Mouse (Mus musculus): ENCODE data around the gene Gm42688. TPM values are rescaled to one million over a fixed set of nuclear protein-coding genes. Genes with fewer than 3 reads are reported as not detected.
"Not testable (repeated sequence)": the region's sequence is repeated elsewhere in the genome, so short reads cannot be mapped to it uniquely, and the experiment has no call there.

Gene Gm42688
- polyA plus RNA-seq, 1 experiment from 2014 or later: 1.9 TPM

DNA sequence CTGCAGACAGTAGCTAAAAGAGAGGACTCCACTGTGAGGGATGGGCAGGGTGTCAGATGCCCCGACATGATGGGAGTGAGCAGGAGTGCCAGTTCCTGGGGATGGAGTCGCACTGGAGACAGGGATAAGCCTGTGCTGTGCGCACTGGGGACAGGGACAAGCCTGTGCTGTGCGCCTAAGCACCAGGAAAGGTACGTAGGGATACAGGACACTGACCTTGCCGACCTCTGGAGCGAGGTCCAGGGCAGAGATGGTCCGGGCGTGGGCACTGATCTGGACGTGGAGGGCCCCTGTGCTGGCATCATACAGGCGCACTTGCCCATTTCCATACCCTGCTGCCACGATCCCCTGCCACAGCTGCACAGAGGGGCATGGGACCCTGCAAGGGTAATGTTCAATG is 51.6 kb downstream of the Gm42688 start:
- DNase-seq (ENCODE audit: low spot score) (no peak), ATAC-seq (no peak)
- 87% methylated on average over 12 of the region's 12 CpGs for WGBS
- H3K27ac ChIP-seq (ENCODE audit: low read length): no peak overlapping the region
- no peak overlapping the region for H3K4me3 ChIP-seq (ENCODE audit: low read depth, low read length)
- no peaks in the 10 kb centered on the region; the same call in 1 of the 2 replicates for H3K36me3 ChIP-seq (ENCODE audit: insufficient read depth, low read length)
- no peak overlapping the region for H3K4me2 ChIP-seq (replicated peaks; ENCODE audit: low read depth, low read length)
- TF ChIP-seq CTCF (IDR thresholded peaks at IDR 0.05) (no peak), EP300 (IDR thresholded peaks at IDR 0.05) (no peak)
- 0 out of 2 replicates have a peak, but pooled peaks cover 2% of the 10 kb centered on the region for H3K4me1 ChIP-seq (ENCODE audit: insufficient read depth, low read depth, low read length)
- no peaks in the 10 kb centered on the region for H3K27me3 ChIP-seq (replicated peaks; ENCODE audit: insufficient read depth, low read length)
- H3K9ac ChIP-seq (replicated peaks; ENCODE audit: low read depth): no peak overlapping the region
- H3K9me3 ChIP-seq (ENCODE audit: low read length): no peaks in the 10 kb centered on the region

DNA sequence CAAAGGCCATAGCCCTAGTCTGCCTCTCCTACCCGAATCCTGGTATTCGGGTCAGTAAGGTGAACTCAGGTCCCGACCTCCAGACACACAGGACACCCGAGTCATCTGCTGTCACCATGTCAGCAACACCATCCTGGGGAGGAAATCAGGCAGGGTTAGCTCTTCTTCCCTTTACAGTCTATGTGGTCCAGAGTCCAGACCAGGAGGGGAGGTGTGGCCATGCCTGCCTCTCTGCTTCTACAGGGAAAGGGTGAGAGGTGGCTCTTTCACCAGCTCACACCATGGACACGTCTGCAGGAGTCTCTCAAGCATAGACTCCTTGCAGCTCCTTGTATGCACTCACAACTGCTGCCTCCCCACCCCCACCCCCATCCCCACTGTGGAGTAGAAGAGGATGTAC is 52.1 kb downstream of the Gm42688 start:
- H3K27me3 ChIP-seq (replicated peaks; ENCODE audit: insufficient read depth, low read length): no peaks in the 10 kb centered on the region
- no peak overlapping the region for H3K27ac ChIP-seq (ENCODE audit: low read length)
- no peak overlapping the region for H3K4me3 ChIP-seq (ENCODE audit: low read depth, low read length)
- DNase-seq (ENCODE audit: low spot score): no peak
- no peak for TF ChIP-seq CTCF (IDR thresholded peaks at IDR 0.05)
- TF ChIP-seq EP300 (IDR thresholded peaks at IDR 0.05): no peak
- H3K9me3 ChIP-seq (ENCODE audit: low read length): no peaks in the 10 kb centered on the region
- H3K4me2 ChIP-seq (replicated peaks; ENCODE audit: low read depth, low read length): no peak overlapping the region
- H3K4me1 ChIP-seq (ENCODE audit: insufficient read depth, low read depth, low read length): 0 out of 2 replicates have a peak, but pooled peaks cover 2% of the 10 kb centered on the region
- ATAC-seq: no peak
- 56% methylated on average over 5 of the region's 5 CpGs for WGBS
- H3K9ac ChIP-seq (replicated peaks; ENCODE audit: low read depth): no peak overlapping the region
- no peaks in the 10 kb centered on the region for H3K36me3 ChIP-seq (ENCODE audit: insufficient read depth, low read length)

DNA sequence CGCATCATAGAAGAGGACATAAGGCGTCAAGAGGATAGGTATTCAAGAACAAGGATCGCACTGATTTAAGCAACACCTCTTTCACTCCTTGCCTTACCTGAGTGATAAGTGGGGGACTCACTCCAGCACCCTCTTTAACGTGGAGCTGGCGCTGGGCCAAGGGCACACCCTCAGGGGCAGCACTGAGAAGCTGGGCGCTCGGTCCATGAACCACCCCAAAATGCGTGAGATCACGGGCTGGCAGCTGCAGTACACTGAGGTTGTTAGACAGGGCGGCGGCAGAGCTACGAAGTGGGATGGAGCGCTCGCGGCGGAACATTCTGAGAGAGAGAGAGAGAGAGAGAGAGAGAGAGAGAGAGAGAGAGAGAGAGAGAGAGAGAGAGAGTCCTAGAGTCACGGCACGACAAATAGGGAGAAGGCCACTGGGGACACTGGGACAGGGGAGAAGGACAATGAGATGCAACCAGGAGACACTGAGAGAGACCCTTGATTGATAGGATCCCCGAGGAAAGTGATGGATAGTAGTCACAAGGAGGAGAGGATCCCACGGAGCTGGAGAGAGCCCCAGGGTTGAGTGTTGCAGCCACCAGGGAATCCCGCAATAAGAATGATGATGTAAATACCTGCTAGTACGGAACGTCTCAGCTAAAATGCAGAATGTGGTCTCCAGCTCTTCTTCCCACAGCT is 54.3 kb downstream of the Gm42688 start:
- Histone ChIP-seq H3K36me3 (ENCODE audit: insufficient read depth, low read length) (no peaks in the 10 kb centered on the region), H3K4me3 (ENCODE audit: low read depth, low read length) (peak overlapping the region; percentile 37), H3K9ac (replicated peaks; ENCODE audit: low read depth) (no peak overlapping the region; the same call in 1 of the 2 replicates), H3K4me2 (replicated peaks; ENCODE audit: low read depth, low read length) (peak overlapping the region; percentile 72), H3K27me3 (replicated peaks; ENCODE audit: insufficient read depth, low read length) (no peaks in the 10 kb centered on the region), H3K27ac (ENCODE audit: low read length) (no peak overlapping the region), H3K9me3 (ENCODE audit: low read length) (no peaks in the 10 kb centered on the region), H3K4me1 (ENCODE audit: insufficient read depth, low read depth, low read length) (0 out of 2 replicates have a peak, but pooled peaks cover 2% of the 10 kb centered on the region)
- WGBS: 7% methylated on average over 23 of the region's 23 CpGs
- ATAC-seq (no peak), DNase-seq (ENCODE audit: low spot score) (no peak)
- TF ChIP-seq CTCF (IDR thresholded peaks at IDR 0.05) (no peak), EP300 (IDR thresholded peaks at IDR 0.05) (no peak)

DNA sequence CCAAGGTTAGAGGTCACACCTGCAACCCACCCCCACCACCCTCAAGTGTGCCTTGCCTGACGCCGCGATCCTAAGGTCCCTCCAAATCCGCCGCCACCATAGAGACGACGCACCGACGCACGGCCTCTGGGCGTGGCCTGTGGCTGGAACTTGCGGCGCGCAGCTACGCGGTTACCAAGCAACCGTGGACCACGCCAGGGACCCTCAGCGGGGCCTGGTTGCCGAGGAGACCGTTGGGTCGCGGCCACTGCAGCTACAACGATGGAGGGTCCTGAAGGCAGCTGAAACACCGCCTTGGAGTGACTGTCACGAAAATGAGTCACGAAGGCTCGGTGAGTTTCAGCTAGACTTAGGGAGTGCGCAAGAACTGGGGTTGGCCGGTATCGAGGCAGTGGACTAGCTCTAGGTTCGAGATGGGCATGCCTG is 54.9 kb downstream of the Gm42688 start, which contains the start of the genes Wdr54 and 1700003E16Rik:
Gene Wdr54, minus strand, starts transcription at position 139 of the 426 bp plus-strand sequence.
Gene 1700003E16Rik, plus strand, starts transcription at position 146 of the 426 bp plus-strand sequence.
- Histone ChIP-seq H3K4me3 (ENCODE audit: low read depth, low read length) (peak within 1 kb of the TSS; percentile 37), H3K4me1 (ENCODE audit: insufficient read depth, low read depth, low read length) (0 out of 2 replicates have a peak, but pooled peaks cover 2% of the 10 kb centered on the region), H3K27ac (ENCODE audit: low read length) (no peak within 1 kb of the TSS), H3K9ac (replicated peaks; ENCODE audit: low read depth) (no peak within 1 kb of the TSS; the same call in 1 of the 2 replicates), H3K4me2 (replicated peaks; ENCODE audit: low read depth, low read length) (peak within 1 kb of the TSS; percentile 72), H3K36me3 (ENCODE audit: insufficient read depth, low read length) (no peaks in the 10 kb centered on the region), H3K9me3 (ENCODE audit: low read length) (no peaks in the 10 kb centered on the region), H3K27me3 (replicated peaks; ENCODE audit: insufficient read depth, low read length) (0 out of 2 replicates have a peak, but pooled peaks cover 1% of the 10 kb centered on the region)
- TF ChIP-seq CTCF (IDR thresholded peaks at IDR 0.05): no peak
- 1% methylated on average over 32 of the region's 32 CpGs for WGBS
- DNase-seq (ENCODE audit: low spot score) (peak; percentile 40), ATAC-seq (peak; percentile 71)

DNA sequence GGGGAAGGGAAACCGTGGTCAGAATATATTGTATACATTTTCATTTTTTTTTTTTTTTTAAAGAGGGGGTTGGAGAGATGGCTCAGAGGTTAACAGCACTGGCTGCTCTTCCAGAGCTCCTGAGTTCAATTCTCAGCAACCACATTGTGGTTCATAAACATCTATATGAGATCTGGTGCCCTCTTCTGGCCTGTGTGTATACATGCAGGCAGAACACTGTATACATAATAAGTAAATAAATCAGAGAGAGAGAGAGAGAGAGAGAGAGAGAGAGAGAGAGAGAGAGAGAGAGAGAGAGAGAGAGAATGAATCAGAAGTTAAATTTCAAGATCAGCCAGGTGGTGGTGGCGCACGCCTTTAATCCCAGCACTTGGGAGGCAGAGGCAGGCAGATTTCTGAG is 58.0 kb downstream of the Gm42688 start:
- DNase-seq (ENCODE audit: low spot score): peak; percentile 82
- 33% methylated on average over 3 of the region's 3 CpGs for WGBS
- not testable (repeated sequence) for H3K4me2 ChIP-seq (replicated peaks; ENCODE audit: low read depth, low read length); H3K9me3 ChIP-seq (ENCODE audit: low read length); H3K9ac ChIP-seq (replicated peaks; ENCODE audit: low read depth); H3K27me3 ChIP-seq (replicated peaks; ENCODE audit: insufficient read depth, low read length); H3K36me3 ChIP-seq (ENCODE audit: insufficient read depth, low read length); H3K4me1 ChIP-seq (ENCODE audit: insufficient read depth, low read depth, low read length); H3K27ac ChIP-seq (ENCODE audit: low read length); H3K4me3 ChIP-seq (ENCODE audit: low read depth, low read length)
- peak; percentile 40 for ATAC-seq
- TF ChIP-seq CTCF (IDR thresholded peaks at IDR 0.05): peak; percentile 75

MicroRNA genes within 50 kb of the gene (microRNA counts, 519-probe panel; counts per million panel counts)
- not detected for microRNA mmu-miR-3470a+mmu-miR-3470b

Small RNA genes within 50 kb of the gene (microRNA-seq; reads per million reads assigned to microRNA genes)
- gene Mir3470a: not detected

Other genes with a start within 250 kb of the Gm42688 start
- 8.8 and 14.3 TPM in 2 replicates for gene Sema4f, start 161.8 kb upstream of the Gm42688 start, polyA plus RNA-seq (2015; fragmentation: Nextera tagmentation; extraction: Ambion mirVana)
- 1.8 and 2.5 TPM in 2 replicates for gene M1ap, start 154.7 kb upstream of the Gm42688 start, polyA plus RNA-seq (2015; fragmentation: Nextera tagmentation; extraction: Ambion mirVana)
- gene Dok1, start 68.1 kb upstream of the Gm42688 start, polyA plus RNA-seq (2015; fragmentation: Nextera tagmentation; extraction: Ambion mirVana): 22.8 and 23.3 TPM in 2 replicates
- 10.1 and 11.4 TPM in 2 replicates for gene Loxl3, start 67.4 kb upstream of the Gm42688 start, polyA plus RNA-seq (2015; fragmentation: Nextera tagmentation; extraction: Ambion mirVana)
- 201 and 205 TPM in 2 replicates for gene Aup1, start 47.1 kb upstream of the Gm42688 start, polyA plus RNA-seq (2015; fragmentation: Nextera tagmentation; extraction: Ambion mirVana)
- gene Htra2, start 46.3 kb upstream of the Gm42688 start, polyA plus RNA-seq (2015; fragmentation: Nextera tagmentation; extraction: Ambion mirVana): 50.5 and 55.5 TPM in 2 replicates
- 1.9 and 2.4 TPM in 2 replicates for gene Dqx1, start 43.8 kb upstream of the Gm42688 start, polyA plus RNA-seq (2015; fragmentation: Nextera tagmentation; extraction: Ambion mirVana)
- gene Tlx2, start 31.3 kb upstream of the Gm42688 start, polyA plus RNA-seq (2015; fragmentation: Nextera tagmentation; extraction: Ambion mirVana): not detected in 2 replicates
- gene Pcgf1, start 23.7 kb upstream of the Gm42688 start, polyA plus RNA-seq (2015; fragmentation: Nextera tagmentation; extraction: Ambion mirVana): 24.3 and 26.0 TPM in 2 replicates
- gene Lbx2, start 15.2 kb upstream of the Gm42688 start, polyA plus RNA-seq (2015; fragmentation: Nextera tagmentation; extraction: Ambion mirVana): 1.9 and 3.4 TPM in 2 replicates
- 1.2 and 1.5 TPM in 2 replicates for gene Ccdc142, start within 50 bp of the Gm42688 start, polyA plus RNA-seq (2015; fragmentation: Nextera tagmentation; extraction: Ambion mirVana)
- gene Mrpl53, start 7.4 kb downstream of the Gm42688 start, polyA plus RNA-seq (2015; fragmentation: Nextera tagmentation; extraction: Ambion mirVana): 127 and 128 TPM in 2 replicates
- gene Mogs, start 13.9 kb downstream of the Gm42688 start, polyA plus RNA-seq (2015; fragmentation: Nextera tagmentation; extraction: Ambion mirVana): 21.6 and 23.5 TPM in 2 replicates
- gene Wbp1, start 19.9 kb downstream of the Gm42688 start, polyA plus RNA-seq (2015; fragmentation: Nextera tagmentation; extraction: Ambion mirVana): 57.9 and 62.4 TPM in 2 replicates
- 14.5 and 18.1 TPM in 2 replicates for gene Ino80b, start 23.8 kb downstream of the Gm42688 start, polyA plus RNA-seq (2015; fragmentation: Nextera tagmentation; extraction: Ambion mirVana)
- 51.2 and 63.8 TPM in 2 replicates for gene Rtkn, start 33.8 kb downstream of the Gm42688 start, polyA plus RNA-seq (2015; fragmentation: Nextera tagmentation; extraction: Ambion mirVana)
- gene Wdr54, start 54.8 kb downstream of the Gm42688 start, polyA plus RNA-seq (2015; fragmentation: Nextera tagmentation; extraction: Ambion mirVana): 3.1 and 3.3 TPM in 2 replicates
- 6.1 and 9.8 TPM in 2 replicates for gene 1700003E16Rik, start 54.8 kb downstream of the Gm42688 start, polyA plus RNA-seq (2015; fragmentation: Nextera tagmentation; extraction: Ambion mirVana)
- 55.3 and 63.7 TPM in 2 replicates for gene Dctn1, start 64.3 kb downstream of the Gm42688 start, polyA plus RNA-seq (2015; fragmentation: Nextera tagmentation; extraction: Ambion mirVana)
- gene Slc4a5, start 118.2 kb downstream of the Gm42688 start, polyA plus RNA-seq (2015; fragmentation: Nextera tagmentation; extraction: Ambion mirVana): 5.0 and 5.3 TPM in 2 replicates
- gene Mthfd2, start 224.3 kb downstream of the Gm42688 start, polyA plus RNA-seq (2015; fragmentation: Nextera tagmentation; extraction: Ambion mirVana): 6.3 and 7.8 TPM in 2 replicates
- 41.3 and 47.6 TPM in 2 replicates for gene Mob1a, start 224.4 kb downstream of the Gm42688 start, polyA plus RNA-seq (2015; fragmentation: Nextera tagmentation; extraction: Ambion mirVana)
- gene Bola3, start 247.5 kb downstream of the Gm42688 start, polyA plus RNA-seq (2015; fragmentation: Nextera tagmentation; extraction: Ambion mirVana): 101 and 120 TPM in 2 replicates